Mouse (Mus musculus) thymus, adult 2 months (tissue): Measurements from ENCODE around the gene Ttbk2. TPM values are rescaled to one million over a fixed set of nuclear protein-coding genes. Genes with fewer than 3 reads are reported as not detected.

ENCODE experiments used
- DNase-seq: peaks from one replicate; pipeline ENCODE4 v3.0.0; 2021
- H3K27ac ChIP-seq: fragments of 200-500 bp; 2 replicates; pipeline ENCODE4 v1.5.1; 2012; ENCODE audit warnings: low read length, control low read depth; ENCODE audit not compliant: control insufficient read depth, insufficient read depth
- H3K27me3 ChIP-seq: fragments of 200-500 bp; 2 replicates; pipeline ENCODE4 v1.6.1; 2012; ENCODE audit warnings: mild to moderate bottlenecking, low read length, moderate library complexity, mixed read lengths; ENCODE audit not compliant: control insufficient read depth, insufficient read depth
- H3K36me3 ChIP-seq: fragments of 200-500 bp; 2 replicates; pipeline ENCODE4 v1.6.1; 2012; ENCODE audit warnings: mild to moderate bottlenecking, low read length, moderate library complexity; ENCODE audit not compliant: control insufficient read depth, insufficient read depth
- H3K4me1 ChIP-seq: fragments of 200-500 bp; replicated peaks from 2 replicates; pipeline ENCODE4 v1.6.1; 2012; ENCODE audit warnings: low read length; ENCODE audit not compliant: control insufficient read depth, insufficient read depth
- H3K4me3 ChIP-seq: fragments of 200-500 bp; 2 replicates; pipeline ENCODE4 v1.5.1; 2012; ENCODE audit warnings: mild to moderate bottlenecking, low read length, control low read depth, moderate library complexity; ENCODE audit not compliant: control insufficient read depth, insufficient read depth
- CTCF ChIP-seq: fragments of 200-500 bp; IDR thresholded peaks from 2 replicates; pipeline ENCODE4 v1.5.1; 2012; ENCODE audit warnings: mild to moderate bottlenecking, control low read depth, low read length, moderate library complexity, borderline replicate concordance; ENCODE audit not compliant: control insufficient read depth, poor library complexity, insufficient read depth; ENCODE audit errors: extremely low read depth
- POLR2A ChIP-seq: fragments of 200-500 bp; IDR thresholded peaks from 2 replicates; pipeline ENCODE4 v1.6.1; 2012; ENCODE audit warnings: mild to moderate bottlenecking, low read length, control low read depth, moderate library complexity; ENCODE audit not compliant: control insufficient read depth, poor library complexity, insufficient read depth; ENCODE audit errors: extremely low read depth
- WGBS: fragments of 180-500 bp; shearing (Covaris S2); methylation state at CpG from one replicate; pipeline ENCODE4 v1.1.7; 2018; 5-methylcytosine and 5-hydroxymethylcytosine counted together
- polyA plus RNA-seq: library from polyadenylated mRNA; depleted of rRNA; stranded (reverse); fragments of >200 nt; gene quantifications from 2 replicates; pipeline ENCODE4 v1.2.3, GENCODE M21; 2012; rRNA removed

Ttbk2 gene
- polyA plus RNA-seq, 1 experiment, result 5.1 TPM

GRCm38 (mm10) chr2:120697767-120698166 is 152.6 kb downstream of the Ttbk2 start:
- Histone ChIP-seq H3K4me1 (0 out of 2 replicates have a peak, but pooled peaks cover 1% of the 10 kb centered on the region), H3K27ac (no peak overlapping the region), H3K36me3 (no peaks in the 10 kb centered on the region), H3K4me3 (no peak overlapping the region), H3K27me3 (no peaks in the 10 kb centered on the region)
- no peak for DNase-seq
- WGBS, result 86% methylated on average over 5 of the region's 5 CpGs
- TF ChIP-seq CTCF (no peak), POLR2A (no peak)

Other genes with a start within 250 kb of the Ttbk2 start
- 4.1 and 4.7 TPM in 2 replicates for gene Haus2, start 241.2 kb downstream of the Ttbk2 start, polyA plus RNA-seq
- 12.2 and 12.8 TPM in 2 replicates for gene Lrrc57, start 241.1 kb downstream of the Ttbk2 start, polyA plus RNA-seq
- 2.8 and 3.0 TPM in 2 replicates for gene Stard9, start 221.5 kb downstream of the Ttbk2 start, polyA plus RNA-seq
- 102 and 107 TPM in 2 replicates for gene Cdan1, start 476 bp downstream of the Ttbk2 start, polyA plus RNA-seq
- 58.0 and 60.3 TPM in 2 replicates for gene Ubr1, start 120.1 kb upstream of the Ttbk2 start, polyA plus RNA-seq
- 8.0 and 8.8 TPM in 2 replicates for gene Tmem62, start 126.4 kb upstream of the Ttbk2 start, polyA plus RNA-seq
- gene Ccndbp1, start 157.8 kb upstream of the Ttbk2 start, polyA plus RNA-seq, result 51.0 and 54.0 TPM in 2 replicates
- 0.87 and 0.88 TPM in 2 replicates for gene Epb42, start 186.5 kb upstream of the Ttbk2 start, polyA plus RNA-seq
- 0.41 and 0.49 TPM in 2 replicates for gene Tgm5, start 235.2 kb upstream of the Ttbk2 start, polyA plus RNA-seq